Mouse (Mus musculus) midbrain, embryonic 12.5 days (tissue): Measurements from ENCODE around the gene Trpm3. TPM values are rescaled to one million over a fixed set of nuclear protein-coding genes. Genes with fewer than 3 reads are reported as not detected.
A peak's percentile ranks its signal among the peaks of the same experiment; 100 is the strongest.

Experiments used
- ATAC-seq: fragments of 200-750 bp; cut with Nextera tagmentation; 2 replicates; pipeline ENCODE4 v1.8.0; 2017; ENCODE audit warnings: low read depth, moderate TSS enrichment, moderate library complexity; ENCODE audit not compliant: low FRiP score
- H3K27ac ChIP-seq: fragments of 300-500 bp; sonication (generic); replicated peaks from 2 replicates; pipeline ENCODE4 v1.5.1; 2016; ENCODE audit warnings: mild to moderate bottlenecking
- H3K27me3 ChIP-seq: fragments of 300-500 bp; sonication (generic); 2 replicates; pipeline ENCODE4 v1.6.1; 2016; ENCODE audit warnings: mild to moderate bottlenecking
- H3K36me3 ChIP-seq: fragments of 300-500 bp; sonication (generic); 2 replicates; pipeline ENCODE4 v1.6.1; 2016
- H3K4me1 ChIP-seq: fragments of 300-500 bp; sonication (generic); 2 replicates; pipeline ENCODE4 v1.6.1; 2016
- H3K4me2 ChIP-seq: fragments of 300-500 bp; sonication (generic); replicated peaks from 2 replicates; pipeline ENCODE4 v1.6.1; 2016; ENCODE audit warnings: mild to moderate bottlenecking, moderate library complexity
- H3K4me3 ChIP-seq: fragments of 300-500 bp; sonication (generic); 2 replicates; pipeline ENCODE4 v1.5.1; 2016; ENCODE audit warnings: mild to moderate bottlenecking
- H3K9ac ChIP-seq: fragments of 300-500 bp; sonication (generic); replicated peaks from 2 replicates; pipeline ENCODE4 v1.6.1; 2016; ENCODE audit warnings: mild to moderate bottlenecking, moderate library complexity
- H3K9me3 ChIP-seq: fragments of 300-500 bp; sonication (generic); 2 replicates; pipeline ENCODE4 v1.6.1; 2016; ENCODE audit warnings: mild to moderate bottlenecking
- WGBS: fragments of 180-500 bp; shearing (Covaris S2); methylation state at CpG from one replicate; pipeline ENCODE4 v1.1.7; 2016; 5-methylcytosine and 5-hydroxymethylcytosine counted together
- polyA plus RNA-seq: library from polyadenylated mRNA; unstranded; fragments of >200 nt; fragmentation: Nextera tagmentation; extraction: Ambion mirVana; gene quantifications from 2 replicates; pipeline ENCODE4 v1.2.1, GENCODE M21; 2016

The Trpm3 gene
- polyA plus RNA-seq, 1 experiment from 2014 or later: 4.2 TPM

DNA sequence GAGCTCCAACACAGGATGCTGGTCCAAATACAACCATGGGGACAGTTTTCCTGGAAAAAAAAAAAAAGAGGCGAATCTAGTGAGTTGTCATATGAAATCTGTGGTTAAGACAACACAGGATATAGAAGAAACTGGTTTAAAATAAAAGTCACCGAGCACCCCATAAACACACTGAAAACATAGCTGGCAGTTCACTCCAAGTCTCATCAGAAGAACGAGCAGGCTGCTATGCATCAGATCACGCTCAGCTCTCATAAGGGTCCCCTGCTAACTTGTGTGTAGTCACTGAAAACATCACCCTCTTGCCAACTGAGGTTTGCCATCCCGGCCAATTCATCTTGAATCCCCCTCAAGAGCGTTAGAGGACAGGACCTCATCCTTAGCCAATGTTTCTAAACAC is 476.5 kb downstream of the Trpm3 start:
- Histone ChIP-seq H3K36me3 (no peaks in the 10 kb centered on the region), H3K27ac (no peak overlapping the region), H3K4me2 (no peak overlapping the region), H3K9me3 (no peaks in the 10 kb centered on the region), H3K9ac (no peak overlapping the region), H3K4me3 (no peak overlapping the region), H3K27me3 (no peaks in the 10 kb centered on the region), H3K4me1 (no peaks in the 10 kb centered on the region)
- no peak for ATAC-seq
- WGBS: 88% methylated on average over 6 of the region's 6 CpGs

DNA sequence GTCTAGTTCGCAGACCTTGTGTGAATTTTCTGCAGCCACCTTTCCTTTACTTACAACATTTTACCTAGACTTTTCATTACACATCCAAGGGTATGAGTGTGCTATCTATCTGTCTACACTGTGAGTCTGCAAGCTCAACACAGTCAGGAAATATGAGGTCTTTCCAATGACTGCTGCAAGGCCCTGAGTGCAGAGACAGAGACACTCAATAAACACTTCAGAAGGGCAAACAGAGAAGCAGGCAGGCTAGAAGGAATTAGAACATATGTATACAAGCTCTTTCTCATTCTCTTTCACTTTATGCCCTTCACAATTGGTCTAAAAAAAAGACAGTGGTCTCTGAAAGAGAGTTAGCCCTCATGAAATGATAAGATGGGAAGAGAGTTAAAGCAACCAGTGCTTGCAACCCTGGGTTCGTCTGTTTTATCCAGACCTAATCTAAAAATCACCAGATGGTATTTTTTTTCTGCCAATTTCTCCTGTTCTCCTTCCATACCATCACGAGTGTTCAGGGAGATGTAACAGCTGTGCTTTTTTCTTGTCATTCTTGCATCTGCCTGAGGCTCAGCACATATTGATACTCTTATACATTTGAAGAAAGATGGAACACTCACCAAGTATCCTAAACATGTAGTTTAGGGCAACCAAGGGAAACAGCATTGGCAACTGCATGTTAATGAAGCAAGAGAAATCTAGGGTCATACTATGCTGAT is 486.1 kb downstream of the Trpm3 start:
- Histone ChIP-seq H3K36me3 (no peaks in the 10 kb centered on the region), H3K4me3 (no peak overlapping the region), H3K27me3 (no peaks in the 10 kb centered on the region), H3K9me3 (no peaks in the 10 kb centered on the region), H3K9ac (no peak overlapping the region), H3K27ac (no peak overlapping the region), H3K4me2 (no peak overlapping the region), H3K4me1 (no peaks in the 10 kb centered on the region)
- ATAC-seq: no peak
- 88% methylated on average over 3 of the region's 3 CpGs for WGBS

DNA sequence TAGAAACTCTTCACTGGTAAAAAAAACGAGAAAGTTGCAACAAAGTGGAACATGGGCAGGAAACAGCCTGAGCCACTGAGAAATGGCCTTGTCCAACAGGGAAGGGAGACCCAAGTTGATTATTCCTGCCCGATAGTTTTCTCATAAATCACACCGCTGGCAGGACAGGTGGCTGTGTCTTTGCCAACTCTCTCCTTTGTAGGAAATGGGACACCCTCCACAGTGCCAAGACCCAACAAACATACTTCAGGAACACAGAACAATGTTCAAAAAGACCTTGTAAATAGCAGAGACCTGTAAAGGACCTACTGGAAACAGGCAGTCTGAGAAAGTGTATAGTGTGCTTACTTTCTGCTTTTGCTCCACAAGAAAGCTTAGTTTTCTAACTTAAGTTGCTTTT is 490.0 kb downstream of the Trpm3 start:
- 96% methylated on average over 3 of the region's 3 CpGs for WGBS
- no peaks in the 10 kb centered on the region for H3K27me3 ChIP-seq
- no peak overlapping the region for H3K27ac ChIP-seq
- H3K9ac ChIP-seq: no peak overlapping the region
- ATAC-seq: no peak
- H3K4me2 ChIP-seq: no peak overlapping the region
- H3K4me1 ChIP-seq: no peaks in the 10 kb centered on the region
- H3K9me3 ChIP-seq: no peaks in the 10 kb centered on the region
- H3K36me3 ChIP-seq: no peaks in the 10 kb centered on the region
- H3K4me3 ChIP-seq: no peak overlapping the region

DNA sequence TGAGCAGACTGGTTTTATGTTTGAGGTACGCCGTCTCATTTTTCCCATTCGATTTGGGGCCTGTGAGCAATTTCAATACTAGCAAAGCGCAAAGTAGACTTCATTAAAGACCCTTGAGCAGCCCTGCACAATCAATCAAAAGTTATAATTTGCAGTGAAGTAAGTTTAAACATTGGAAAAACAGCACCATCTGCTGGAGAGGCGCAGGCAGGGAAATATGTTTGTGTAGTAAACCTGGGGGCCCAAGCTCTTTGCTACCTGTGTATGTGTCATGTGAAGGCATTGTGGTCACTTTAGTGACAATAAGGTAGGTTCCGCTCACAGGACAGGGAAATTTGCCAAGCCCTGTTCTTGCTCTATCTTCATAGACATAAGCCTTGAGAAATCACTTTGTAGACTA is 492.5 kb downstream of the Trpm3 start:
- no peak overlapping the region for H3K27ac ChIP-seq
- no peaks in the 10 kb centered on the region for H3K27me3 ChIP-seq
- WGBS: 87% methylated on average over 6 of the region's 6 CpGs
- no peaks in the 10 kb centered on the region for H3K4me1 ChIP-seq
- no peaks in the 10 kb centered on the region for H3K36me3 ChIP-seq
- no peak overlapping the region for H3K9ac ChIP-seq
- no peak for ATAC-seq
- no peak overlapping the region for H3K4me2 ChIP-seq
- H3K9me3 ChIP-seq: no peaks in the 10 kb centered on the region
- no peak overlapping the region for H3K4me3 ChIP-seq

DNA sequence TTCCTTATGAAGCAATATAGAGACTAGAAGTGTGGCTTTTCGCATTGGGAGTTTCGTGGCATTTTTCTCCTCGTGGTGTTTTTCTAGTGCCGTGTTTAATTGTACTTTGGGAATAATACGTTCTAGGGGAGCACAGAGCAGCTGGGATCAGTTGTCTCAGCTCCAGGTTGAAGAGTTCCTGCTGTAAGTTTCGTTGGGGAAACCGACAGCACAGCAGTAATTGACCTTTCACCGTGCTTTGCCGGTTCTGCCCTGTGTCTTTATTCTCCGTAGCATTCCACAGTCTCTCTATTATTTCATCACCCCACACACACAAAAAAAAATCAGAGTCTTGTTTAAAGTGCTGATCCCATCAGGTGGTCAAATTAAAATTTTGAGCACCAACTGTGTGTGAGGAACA is 496.8 kb downstream of the Trpm3 start:
- Histone ChIP-seq H3K36me3 (no peaks in the 10 kb centered on the region), H3K9ac (no peak overlapping the region), H3K27ac (no peak overlapping the region), H3K4me2 (no peak overlapping the region), H3K27me3 (no peaks in the 10 kb centered on the region), H3K4me1 (no peaks in the 10 kb centered on the region), H3K4me3 (no peak overlapping the region), H3K9me3 (no peaks in the 10 kb centered on the region)
- ATAC-seq: no peak
- WGBS: 38% methylated on average over 10 of the region's 10 CpGs

DNA sequence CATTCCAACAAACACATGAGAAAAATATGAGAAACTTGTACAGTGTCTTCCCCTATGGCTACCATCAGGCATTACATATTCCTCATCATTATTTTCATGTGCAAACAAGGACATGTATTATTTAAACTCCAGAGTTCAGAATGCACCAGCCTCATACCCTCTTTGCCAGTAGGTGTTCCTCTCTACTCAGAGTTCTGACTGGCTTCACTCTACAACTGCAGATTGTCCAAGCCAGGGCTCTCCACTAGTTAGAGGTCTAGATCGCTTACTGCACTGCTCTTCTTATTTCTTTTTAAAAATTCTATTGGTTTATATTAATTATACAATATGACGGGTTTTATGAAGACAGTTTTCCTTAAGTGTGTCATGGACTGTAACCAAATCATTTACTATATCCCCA is 498.9 kb downstream of the Trpm3 start:
- Histone ChIP-seq H3K27me3 (no peaks in the 10 kb centered on the region), H3K9ac (no peak overlapping the region), H3K4me1 (no peaks in the 10 kb centered on the region), H3K4me2 (no peak overlapping the region), H3K4me3 (no peak overlapping the region), H3K9me3 (no peaks in the 10 kb centered on the region), H3K36me3 (no peaks in the 10 kb centered on the region), H3K27ac (no peak overlapping the region)
- no peak for ATAC-seq
- 88% methylated on average over 2 of the region's 2 CpGs for WGBS

DNA sequence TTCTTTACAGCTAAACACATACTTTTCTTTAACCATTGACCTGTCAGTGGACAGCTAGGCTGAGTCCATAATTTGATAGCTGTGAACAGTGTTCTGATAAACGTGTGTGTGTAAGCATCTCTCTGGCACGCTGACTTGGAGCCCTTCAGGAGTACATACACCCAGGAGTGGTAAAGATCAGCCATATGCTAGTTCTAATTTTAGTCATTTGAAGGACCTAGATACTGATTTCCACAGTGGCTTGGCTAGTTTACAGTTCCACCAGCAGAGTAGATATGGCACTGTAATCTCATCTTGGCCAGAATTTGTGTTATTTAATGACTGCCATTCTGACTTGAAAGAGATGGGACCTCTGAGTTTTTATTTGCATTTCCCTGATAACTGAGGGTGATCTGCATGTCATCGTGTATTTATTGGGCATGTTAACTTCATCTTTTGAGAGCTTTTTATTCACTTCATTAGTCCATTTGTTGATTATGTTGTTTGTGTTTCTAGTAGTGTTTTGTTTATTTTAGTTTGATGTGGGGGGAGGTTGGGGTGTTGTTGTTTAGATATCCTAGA is 499.6 kb downstream of the Trpm3 start:
- WGBS: 85% methylated on average over 3 of the region's 3 CpGs
- Histone ChIP-seq H3K9me3 (no peaks in the 10 kb centered on the region), H3K27me3 (no peaks in the 10 kb centered on the region), H3K4me2 (no peak overlapping the region), H3K4me1 (no peaks in the 10 kb centered on the region), H3K36me3 (no peaks in the 10 kb centered on the region), H3K9ac (no peak overlapping the region), H3K4me3 (no peak overlapping the region), H3K27ac (no peak overlapping the region)
- ATAC-seq: no peak

DNA sequence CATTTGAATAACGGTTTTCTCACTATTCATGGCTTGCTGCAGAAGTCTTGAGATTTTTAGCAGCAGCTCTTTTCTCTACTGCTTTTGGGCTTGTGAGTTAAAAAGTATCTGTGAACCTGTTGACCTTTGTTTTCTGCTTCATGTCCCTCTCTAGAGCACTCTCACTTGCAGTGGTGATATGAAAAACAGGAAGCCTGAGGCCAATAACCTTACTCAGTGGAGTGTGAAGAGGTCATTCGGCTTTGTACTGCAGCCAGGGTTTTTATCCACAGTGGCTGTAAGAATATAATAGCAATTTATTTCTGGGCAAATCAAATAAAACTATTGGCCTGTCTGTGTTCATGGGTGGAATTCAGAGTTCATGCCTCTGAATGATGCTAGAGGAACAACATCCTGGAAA is 503.3 kb downstream of the Trpm3 start:
- no peak overlapping the region for H3K27ac ChIP-seq
- no peak overlapping the region for H3K9ac ChIP-seq
- H3K27me3 ChIP-seq: no peaks in the 10 kb centered on the region
- no peak overlapping the region for H3K4me3 ChIP-seq
- H3K4me1 ChIP-seq: no peaks in the 10 kb centered on the region
- WGBS: 21% methylated on average over 2 of the region's 2 CpGs
- H3K36me3 ChIP-seq: no peaks in the 10 kb centered on the region
- H3K4me2 ChIP-seq: no peak overlapping the region
- ATAC-seq: no peak
- no peaks in the 10 kb centered on the region for H3K9me3 ChIP-seq

DNA sequence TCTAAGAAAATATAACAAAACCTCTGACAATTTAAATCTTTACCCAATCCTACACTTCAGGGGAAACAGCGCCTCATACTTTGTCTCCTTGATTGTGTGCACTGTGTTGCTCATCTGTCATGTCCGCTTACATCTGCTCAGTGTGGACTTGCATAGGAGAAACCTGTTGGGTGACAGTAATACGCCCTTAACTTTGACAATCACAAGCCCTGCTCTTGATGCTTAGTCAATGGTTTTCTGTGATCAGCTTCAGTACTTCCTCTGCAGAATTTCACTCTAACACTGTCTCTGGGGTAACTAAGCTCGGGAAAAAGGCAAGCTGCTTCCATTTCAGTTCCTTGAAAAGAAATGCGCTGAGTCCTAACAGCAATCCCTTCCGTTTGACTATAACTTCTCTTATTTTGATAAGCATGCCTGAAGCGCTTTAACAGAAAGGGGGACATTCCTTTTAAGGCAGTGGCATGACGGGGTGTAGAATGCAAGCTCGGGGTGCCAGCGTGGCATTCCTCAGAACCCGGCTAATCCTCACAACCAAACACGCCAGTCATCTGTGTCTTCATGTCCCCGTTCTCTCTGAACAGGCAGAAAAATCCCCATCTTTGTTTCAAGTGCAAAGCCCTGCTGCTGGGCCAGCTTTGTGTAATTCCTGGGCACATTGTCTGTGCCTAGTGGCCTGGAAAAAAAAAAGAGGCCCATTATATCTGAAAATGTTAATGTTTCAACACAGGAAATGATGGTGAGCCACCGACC is 517.8 kb downstream of the Trpm3 start:
- Histone ChIP-seq H3K9me3 (no peaks in the 10 kb centered on the region), H3K4me1 (peaks cover 11% of the 10 kb centered on the region), H3K27me3 (no peaks in the 10 kb centered on the region), H3K36me3 (no peaks in the 10 kb centered on the region), H3K9ac (0 out of 2 replicates have a peak overlapping the region, but pooled peaks have one; percentile 2), H3K27ac (peak overlapping the region; percentile 1), H3K4me3 (no peak overlapping the region), H3K4me2 (peak overlapping the region; percentile 25)
- ATAC-seq: peak; percentile 60
- WGBS: 28% methylated on average over 14 of the region's 14 CpGs

DNA sequence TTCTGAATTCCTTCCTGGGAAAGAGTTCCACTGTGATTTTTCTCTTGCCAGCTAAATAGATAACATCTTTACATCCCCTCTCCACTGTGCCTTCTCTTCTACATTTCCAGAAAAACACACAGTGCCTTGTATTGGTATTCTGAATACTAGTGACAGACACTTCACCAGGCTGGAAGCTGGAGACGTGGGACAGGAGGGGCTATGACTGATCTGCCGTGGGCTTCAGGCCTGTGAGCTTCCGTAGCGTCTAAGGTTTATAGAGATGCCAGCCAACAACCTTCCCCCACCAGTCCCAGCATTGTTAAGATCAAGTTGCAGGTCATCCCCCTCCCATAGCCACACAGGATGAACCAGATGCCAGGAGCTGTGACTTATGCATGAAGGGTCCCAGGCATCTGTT is 518.4 kb downstream of the Trpm3 start:
- peak overlapping the region; percentile 1; the same call in 1 of the 2 replicates for H3K27ac ChIP-seq
- ATAC-seq: 0 out of 2 replicates have a peak, but pooled peaks have one; percentile 27
- H3K9ac ChIP-seq: no peak overlapping the region
- no peaks in the 10 kb centered on the region for H3K27me3 ChIP-seq
- peaks cover 11% of the 10 kb centered on the region for H3K4me1 ChIP-seq
- H3K4me2 ChIP-seq: peak overlapping the region; percentile 25
- no peaks in the 10 kb centered on the region for H3K9me3 ChIP-seq
- 31% methylated on average over 4 of the region's 4 CpGs for WGBS
- no peak overlapping the region for H3K4me3 ChIP-seq
- H3K36me3 ChIP-seq: no peaks in the 10 kb centered on the region

DNA sequence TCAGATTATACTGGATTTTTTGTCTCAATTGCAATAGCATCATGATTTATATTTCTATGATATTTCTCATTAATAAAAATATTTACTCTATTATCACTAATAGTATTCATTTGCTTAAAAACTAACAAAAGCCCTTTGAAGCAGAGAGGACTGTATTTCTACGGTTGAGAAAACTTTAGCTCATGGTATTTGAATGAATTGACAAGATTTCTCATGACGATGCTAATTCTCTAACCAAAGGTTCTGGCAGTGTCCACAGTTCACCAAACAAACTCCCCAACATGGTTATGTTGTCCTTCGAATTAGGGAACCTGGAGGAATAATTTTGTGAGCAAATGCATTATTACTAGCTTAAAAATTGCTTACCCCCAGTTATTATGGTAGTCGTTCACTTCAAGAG is 526.6 kb downstream of the Trpm3 start:
- H3K4me2 ChIP-seq: no peak overlapping the region
- 72% methylated on average over 4 of the region's 4 CpGs for WGBS
- H3K4me1 ChIP-seq: no peaks in the 10 kb centered on the region
- H3K27ac ChIP-seq: no peak overlapping the region
- no peak overlapping the region for H3K9ac ChIP-seq
- ATAC-seq: no peak
- H3K36me3 ChIP-seq: no peaks in the 10 kb centered on the region
- H3K9me3 ChIP-seq: no peaks in the 10 kb centered on the region
- H3K4me3 ChIP-seq: no peak overlapping the region
- H3K27me3 ChIP-seq: no peaks in the 10 kb centered on the region

DNA sequence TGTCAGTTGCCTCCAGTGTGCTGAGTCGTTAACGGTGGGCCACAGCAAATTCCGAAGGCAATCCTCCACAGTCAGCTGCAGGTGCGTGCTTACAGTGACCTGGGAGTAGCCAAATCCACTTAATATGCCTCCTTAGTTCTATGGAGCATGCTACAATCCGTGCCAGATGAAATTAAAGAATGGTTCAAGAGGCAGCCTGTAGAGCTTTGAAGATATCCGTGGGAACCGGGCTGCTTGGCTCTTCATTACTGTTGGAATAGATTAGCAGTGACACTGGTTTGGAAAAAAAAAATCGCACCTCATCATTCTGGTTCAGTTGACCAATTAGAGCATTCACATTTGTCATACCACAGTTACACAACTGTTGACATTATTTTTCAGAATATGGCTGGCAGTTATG is 531.4 kb downstream of the Trpm3 start:
- no peaks in the 10 kb centered on the region for H3K27me3 ChIP-seq
- 68% methylated on average over 8 of the region's 8 CpGs for WGBS
- no peaks in the 10 kb centered on the region for H3K36me3 ChIP-seq
- H3K27ac ChIP-seq: no peak overlapping the region
- no peak overlapping the region for H3K9ac ChIP-seq
- no peak overlapping the region for H3K4me3 ChIP-seq
- no peak for ATAC-seq
- no peaks in the 10 kb centered on the region for H3K9me3 ChIP-seq
- H3K4me2 ChIP-seq: no peak overlapping the region
- no peaks in the 10 kb centered on the region for H3K4me1 ChIP-seq
